Mouse (Mus musculus) CH12.LX (cell line): Measurements from ENCODE around the gene Hist1h4d. TPM values are rescaled to one million over a fixed set of nuclear protein-coding genes. Genes with fewer than 3 reads are reported as not detected.

Experiments
- DNase-seq: peaks from one replicate; pipeline ENCODE4 v3.0.0-alpha.2; 2013; ENCODE audit errors: extremely low read depth
- H3K27ac ChIP-seq: 2 replicates; pipeline ENCODE4 v1.5.1; 2012; ENCODE audit warnings: low read depth, mild to moderate bottlenecking, control low read depth, moderate library complexity; ENCODE audit not compliant: insufficient read depth
- H3K27me3 ChIP-seq: replicated peaks from 2 replicates; pipeline ENCODE3; 2012; ENCODE audit warnings: inconsistent platforms
- H3K36me3 ChIP-seq, 2 experiments: replicated peaks in 1 of 2; 2 replicates each; pipeline versions ENCODE3 to v1.6.1; 2012; ENCODE audit warnings: inconsistent platforms in 1 of 2, low read length in 1 of 2, mild to moderate bottlenecking in 1 of 2, mixed read lengths in 1 of 2, moderate library complexity in 1 of 2; ENCODE audit not compliant: control insufficient read depth in 1 of 2, insufficient read depth in 1 of 2
- H3K4me1 ChIP-seq, 2 experiments: 2 replicates each; pipeline ENCODE4 v1.6.1; 2012; ENCODE audit warnings: inconsistent platforms in 1 of 2, moderate library complexity in 1 of 2; ENCODE audit not compliant: insufficient read depth in 2 of 2, control insufficient read depth in 1 of 2
- H3K4me2 ChIP-seq: 2 replicates; pipeline ENCODE4 v1.6.1; 2012; ENCODE audit warnings: low read depth, mild to moderate bottlenecking, control low read depth; ENCODE audit not compliant: poor library complexity, insufficient read depth, severe bottlenecking
- H3K4me3 ChIP-seq, 3 experiments: fragments of 150-350 bp in 1 of 3; sonication (generic) in 1 of 3; replicated peaks in 1 of 3; 2 replicates each; pipeline versions ENCODE3 to v1.5.1; 2011 to 2012; ENCODE audit warnings: low read depth in 2 of 3, low read length in 2 of 3, mild to moderate bottlenecking in 2 of 3, moderate library complexity in 2 of 3, control low read depth in 1 of 3, improper control_type of control experiment in 1 of 3, inconsistent platforms in 1 of 3, mixed read lengths in 1 of 3; ENCODE audit not compliant: poor library complexity in 1 of 3
- H3K79me2 ChIP-seq: replicated peaks from 2 replicates; pipeline ENCODE4 v1.6.1; 2012; ENCODE audit warnings: mild to moderate bottlenecking, moderate library complexity; ENCODE audit not compliant: control insufficient read depth, poor library complexity, insufficient read depth, severe bottlenecking; ENCODE audit errors: extremely low read depth
- H3K9ac ChIP-seq: 2 replicates; pipeline ENCODE4 v1.6.1; 2012; ENCODE audit warnings: low read depth, mild to moderate bottlenecking, control low read depth, moderate library complexity; ENCODE audit not compliant: insufficient read depth
- H3K9me3 ChIP-seq: replicated peaks from 2 replicates; pipeline ENCODE3; 2012; ENCODE audit warnings: low read length, inconsistent platforms, mixed read lengths
- CHD1 ChIP-seq: IDR thresholded peaks from 2 replicates; pipeline ENCODE4 v1.6.1; 2012; ENCODE audit warnings: low read depth, low read length, improper control_type of control experiment, inconsistent platforms
- ELF1 ChIP-seq: IDR thresholded peaks from 2 replicates; pipeline ENCODE4 v1.6.1; 2014; ENCODE audit warnings: low read depth, mild to moderate bottlenecking, inconsistent platforms, low read length, improper control_type of control experiment
- GABPA ChIP-seq: IDR thresholded peaks from 2 replicates; pipeline ENCODE4 v1.6.1; 2012; ENCODE audit warnings: low read depth, low read length, improper control_type of control experiment, inconsistent platforms; ENCODE audit not compliant: insufficient replicate concordance
- JUN ChIP-seq: IDR thresholded peaks from 2 replicates; pipeline ENCODE4 v1.6.1; 2011; ENCODE audit warnings: low read depth, mild to moderate bottlenecking, low read length, improper control_type of control experiment, moderate library complexity; ENCODE audit not compliant: insufficient read depth
- KAT2A ChIP-seq: IDR thresholded peaks from 2 replicates; pipeline ENCODE4 v1.6.1; 2012; ENCODE audit warnings: low read length, improper control_type of control experiment, inconsistent platforms; ENCODE audit not compliant: insufficient replicate concordance
- MAZ ChIP-seq: IDR thresholded peaks from 2 replicates; pipeline ENCODE4 v1.6.1; 2012; ENCODE audit warnings: low read depth, mild to moderate bottlenecking, inconsistent platforms, low read length, improper control_type of control experiment, moderate library complexity
- MEF2A ChIP-seq: IDR thresholded peaks from 2 replicates; pipeline ENCODE4 v1.6.1; 2014; ENCODE audit warnings: low read depth, mild to moderate bottlenecking, inconsistent platforms, low read length, improper control_type of control experiment, borderline replicate concordance
- MXI1 ChIP-seq: IDR thresholded peaks from 2 replicates; pipeline ENCODE4 v1.6.1; 2011; ENCODE audit warnings: mild to moderate bottlenecking, low read depth, low read length, improper control_type of control experiment
- MYC ChIP-seq: IDR thresholded peaks from 2 replicates; pipeline ENCODE4 v1.6.1; 2011; ENCODE audit warnings: low read depth, mild to moderate bottlenecking, improper control_type of control experiment, low read length
- NELFE ChIP-seq: IDR thresholded peaks from 2 replicates; pipeline ENCODE4 v1.6.1; 2011; ENCODE audit warnings: low read depth, low read length, improper control_type of control experiment
- PAX5 ChIP-seq: IDR thresholded peaks from 2 replicates; pipeline ENCODE4 v1.6.1; 2012; ENCODE audit warnings: low read length, inconsistent platforms, mixed read lengths
- POLR2A ChIP-seq: IDR thresholded peaks from 2 replicates; pipeline ENCODE4 v1.6.1; 2011; ENCODE audit warnings: low read depth, mild to moderate bottlenecking, improper control_type of control experiment, low read length
- RCOR1 ChIP-seq: conservative IDR thresholded peaks from 2 replicates; pipeline ENCODE4 v1.6.1; 2012; ENCODE audit warnings: low read depth, mild to moderate bottlenecking, inconsistent platforms, low read length, improper control_type of control experiment
- SMC3 ChIP-seq: IDR thresholded peaks from 2 replicates; pipeline ENCODE4 v1.6.1; 2011; ENCODE audit warnings: low read depth, low read length, improper control_type of control experiment
- TCF12 ChIP-seq: IDR thresholded peaks from 2 replicates; pipeline ENCODE4 v1.6.1; 2014; ENCODE audit warnings: low read depth, mild to moderate bottlenecking, inconsistent platforms, low read length, improper control_type of control experiment
- USF1 ChIP-seq: IDR thresholded peaks from 2 replicates; pipeline ENCODE4 v1.6.1; 2014; ENCODE audit warnings: low read depth, mild to moderate bottlenecking, inconsistent platforms, low read length, improper control_type of control experiment
- ZC3H11A ChIP-seq: IDR thresholded peaks from 2 replicates; pipeline ENCODE4 v1.6.1; 2012; ENCODE audit warnings: low read depth, mild to moderate bottlenecking, inconsistent platforms, low read length, improper control_type of control experiment
- ZKSCAN1 ChIP-seq: IDR thresholded peaks from 2 replicates; pipeline ENCODE4 v1.6.1; 2012; ENCODE audit warnings: low read depth, inconsistent platforms, low read length, improper control_type of control experiment, borderline replicate concordance
- ZMIZ1 ChIP-seq: IDR thresholded peaks from 2 replicates; pipeline ENCODE4 v1.6.1; 2012; ENCODE audit warnings: low read depth, mild to moderate bottlenecking, inconsistent platforms, low read length, improper control_type of control experiment
- dilution Hi-C: fragments of 300-500 bp; cut with MboI; formaldehyde crosslinking; loops from 2 replicates; pipeline ENCODE4 v1.14.3; 2020; ENCODE audit warnings: low sequenced_read_pairs; ENCODE audit not compliant: extremely low pct_unique_long_range_greater_than_20kb, extremely low pct_ligation_motif_present
- in situ Hi-C: fragments of 300-500 bp; cut with MboI; formaldehyde crosslinking; loops from 3 replicates; pipeline ENCODE4 v1.14.3; 2019; ENCODE audit warnings: low sequenced_read_pairs, low pct_ligation_motif_present, low pct_unique_long_range_greater_than_20kb, mixed read lengths
- polyA plus RNA-seq: library from polyadenylated mRNA; unstranded; fragments of >175 nt; gene quantifications from 2 replicates; pipeline ENCODE4 v1.2.1, GENCODE M21; 2012; ENCODE audit warnings: low read depth; ENCODE audit not compliant: insufficient read length
- total RNA-seq, 2 experiments: library from RNA; depleted of rRNA; stranded (reverse); fragments of 300-350 nt in 1 of 2; fragments of >200 nt in 1 of 2; gene quantifications; 2 replicates each; pipeline ENCODE4 v1.2.3; 2012 to 2014

Hist1h4d gene
- total and polyA plus RNA-seq, 3 experiments, result 6.7 to 1,831 (median 27.7) TPM

GRCm38 (mm10) chr13:23603182-23603699 is 21.8 kb downstream of the Hist1h4d start:
- DNase-seq, result no peak
- H3K4me2 ChIP-seq, result no peak overlapping the region
- no peak overlapping the region for H3K27ac ChIP-seq
- dilution Hi-C loops (no loop called here), in situ Hi-C loops (no loop called here)
- no peaks in the 10 kb centered on the region for H3K79me2 ChIP-seq
- H3K27me3 ChIP-seq, result no peaks in the 10 kb centered on the region
- H3K36me3 ChIP-seq, result peaks cover 0 to 14% of the 10 kb centered on the region in 2 experiments
- no peak overlapping the region for H3K9ac ChIP-seq
- H3K4me3 ChIP-seq, result no peak overlapping the region
- TF ChIP-seq ELF1 (no peak), PAX5 (no peak), ZC3H11A (no peak), SMC3 (no peak)
- no peaks in the 10 kb centered on the region for H3K4me1 ChIP-seq
- H3K9me3 ChIP-seq, result no peaks in the 10 kb centered on the region

- Histone ChIP-seq H3K9me3 (no peaks in the 10 kb centered on the region), H3K27me3 (no peaks in the 10 kb centered on the region), H3K4me3 (no peak overlapping the region), H3K27ac (no peak overlapping the region), H3K4me2 (no peak overlapping the region), H3K36me3 (peaks cover 0 to 17% of the 10 kb centered on the region in 2 experiments), H3K79me2 (no peaks in the 10 kb centered on the region), H3K4me1 (no peaks in the 10 kb centered on the region), H3K9ac (no peak overlapping the region)
- no peak for TF ChIP-seq ZMIZ1
- no peak for TF ChIP-seq POLR2A
- no peak for TF ChIP-seq RCOR1
- TF ChIP-seq MAZ, result no peak
- no peak for TF ChIP-seq CHD1
- no peak for TF ChIP-seq MXI1
- no peak for TF ChIP-seq MYC
- no peak for TF ChIP-seq MEF2A
- TF ChIP-seq KAT2A, result no peak
- no peak for TF ChIP-seq JUN
- TF ChIP-seq GABPA, result no peak
- no peak for TF ChIP-seq NELFE
- TF ChIP-seq ZKSCAN1, result no peak
- no peak for TF ChIP-seq TCF12
- TF ChIP-seq SMC3, result no peak
- TF ChIP-seq USF1, result no peak
- dilution Hi-C loops, result no loop called here
- DNase-seq, result no peak
- in situ Hi-C loops, result no loop called here
Measured at GRCm38 (mm10) chr13:23604452-23604851, 23.1 kb downstream of the Hist1h4d start.
